Mouse (Mus musculus) kidney, postnatal 4 days (tissue): ENCODE measurements at regions not wholly inside any gene's neighbourhood (a gene's known extent, or its start where the extent isn't known, plus 50 kb on each side); places are given as distances from the start of the nearest gene placed in this dataset.
A peak's percentile ranks its signal among the peaks of the same experiment; 100 is the strongest.

Source experiments
- DNase-seq, 2 experiments: peaks; one replicate each; pipeline ENCODE4 v3.0.0; 2021; ENCODE audit warnings: mixed read lengths in 2 of 2

- DNase-seq, result no peak
Measured at GRCm38 (mm10) chr5:133812216-133812615, 287.3 kb upstream of the Castor2 start.

- DNase-seq, result no peak
Measured at GRCm38 (mm10) chr5:133806891-133807290, 292.6 kb upstream of the Castor2 start.

GRCm38 (mm10) chr5:133802001-133802400, 297.5 kb upstream of the Castor2 start:
- no peak for DNase-seq

GRCm38 (mm10) chr5:133795638-133796037, 303.9 kb upstream of the Castor2 start:
- peak; percentile 62 to 66 for DNase-seq

- DNase-seq, result no peak
Measured at GRCm38 (mm10) chr5:133790726-133791125, 308.8 kb upstream of the Castor2 start.

GRCm38 (mm10) chr5:133788006-133788405, 311.5 kb upstream of the Castor2 start:
- DNase-seq, result no peak

- no peak for DNase-seq
Measured at GRCm38 (mm10) chr5:133787491-133787890, 312.0 kb upstream of the Castor2 start.

- no peak for DNase-seq
Measured at GRCm38 (mm10) chr5:133776591-133776990, 322.9 kb upstream of the Castor2 start.

GRCm38 (mm10) chr5:133774116-133774515, 325.4 kb upstream of the Castor2 start:
- DNase-seq, result no peak

- no peak for DNase-seq
Measured at GRCm38 (mm10) chr5:133768856-133769255, 330.7 kb upstream of the Castor2 start.

GRCm38 (mm10) chr5:133757817-133758216, 341.7 kb upstream of the Castor2 start:
- DNase-seq, result no peak

- DNase-seq, result no peak
Measured at GRCm38 (mm10) chr5:133754180-133754579, 345.3 kb upstream of the Castor2 start.

GRCm38 (mm10) chr5:133753461-133754160, 345.9 kb upstream of the Castor2 start:
- peak in 1 of 2 experiments; percentile 1 for DNase-seq

- no peak for DNase-seq
Measured at GRCm38 (mm10) chr5:133746960-133747359, 352.6 kb upstream of the Castor2 start.

GRCm38 (mm10) chr5:133746411-133746810, 353.1 kb upstream of the Castor2 start:
- DNase-seq, result no peak

- DNase-seq, result no peak
Measured at GRCm38 (mm10) chr5:133744136-133744535, 355.4 kb upstream of the Castor2 start.

- DNase-seq, result no peak
Measured at GRCm38 (mm10) chr5:133743606-133744005, 355.9 kb upstream of the Castor2 start.

- no peak for DNase-seq
Measured at GRCm38 (mm10) chr5:133731871-133732270, 367.6 kb upstream of the Castor2 start.

GRCm38 (mm10) chr5:133718187-133719078, 381.1 kb upstream of the Castor2 start:
- no peak for DNase-seq

- DNase-seq, result no peak
Measured at GRCm38 (mm10) chr5:133715830-133716229, 383.7 kb upstream of the Castor2 start.

- no peak for DNase-seq
Measured at GRCm38 (mm10) chr5:133712652-133713051, 386.9 kb upstream of the Castor2 start.

- DNase-seq, result no peak
Measured at GRCm38 (mm10) chr5:133708881-133709280, 390.6 kb upstream of the Castor2 start.

GRCm38 (mm10) chr5:133686206-133686605, 413.3 kb upstream of the Castor2 start:
- no peak for DNase-seq

GRCm38 (mm10) chr5:133683021-133683420, 416.5 kb upstream of the Castor2 start:
- peak; percentile 5 to 9 for DNase-seq
